Mouse (Mus musculus) forebrain, postnatal 0 days (tissue): ENCODE results near the gene Gm14403. TPM values are rescaled to one million over a fixed set of nuclear protein-coding genes. Genes with fewer than 3 reads are reported as not detected.
"Not testable (repeated sequence)": the region's sequence is repeated elsewhere in the genome, so short reads cannot be mapped to it uniquely, and the experiment has no call there.

Experiments used
- ATAC-seq: fragments of 200-750 bp; cut with Nextera tagmentation; 2 replicates; pipeline ENCODE4 v1.8.0; 2017; ENCODE audit warnings: mild to moderate bottlenecking, moderate library complexity
- DNase-seq: peaks from one replicate; pipeline ENCODE4 v3.0.0-alpha.2; 2015
- H3K27ac ChIP-seq: fragments of 300-500 bp; sonication (generic); 2 replicates; pipeline ENCODE4 v1.5.1; 2014; ENCODE audit warnings: low read depth, mild to moderate bottlenecking, antibody characterized with exemption, low read length, moderate library complexity, mixed read lengths
- H3K27me3 ChIP-seq: fragments of 300-500 bp; sonication (generic); 2 replicates; pipeline ENCODE4 v1.6.1; 2014; ENCODE audit warnings: mild to moderate bottlenecking, low read length, mixed read lengths; ENCODE audit not compliant: insufficient read depth
- H3K36me3 ChIP-seq: fragments of 300-500 bp; sonication (generic); 2 replicates; pipeline ENCODE4 v1.6.1; 2014; ENCODE audit warnings: mild to moderate bottlenecking, moderate library complexity; ENCODE audit not compliant: insufficient read depth
- H3K4me1 ChIP-seq: fragments of 300-500 bp; sonication (generic); 2 replicates; pipeline ENCODE4 v1.6.1; 2014; ENCODE audit warnings: antibody characterized with exemption; ENCODE audit not compliant: insufficient read depth
- H3K4me2 ChIP-seq: fragments of 300-500 bp; sonication (generic); 2 replicates; pipeline ENCODE4 v1.6.1; 2014; ENCODE audit warnings: low read depth, mild to moderate bottlenecking, moderate library complexity
- H3K4me3 ChIP-seq: fragments of 300-500 bp; sonication (generic); 2 replicates; pipeline ENCODE4 v1.5.1; 2014; ENCODE audit warnings: low read depth, low read length, mixed read lengths
- H3K9ac ChIP-seq: fragments of 300-500 bp; sonication (generic); 2 replicates; pipeline ENCODE4 v1.6.1; 2014; ENCODE audit warnings: mild to moderate bottlenecking
- H3K9me3 ChIP-seq: fragments of 300-500 bp; sonication (generic); 2 replicates; pipeline ENCODE4 v1.6.1; 2016; ENCODE audit warnings: low read length
- CTCF ChIP-seq: sonication (generic); IDR thresholded peaks from 2 replicates; pipeline ENCODE4 v1.5.1; 2016; ENCODE audit warnings: antibody characterized with exemption, control low read depth, low read depth
- WGBS: fragments of 180-500 bp; shearing (Covaris S2); extraction: QIAGEN DNeasy Blood & Tissue Kit; methylation state at CpG from one replicate; pipeline ENCODE4 v1.1.7; 2014; 5-methylcytosine and 5-hydroxymethylcytosine counted together
- polyA plus RNA-seq: library from polyadenylated mRNA; unstranded; fragments of >200 nt; fragmentation: Nextera tagmentation; extraction: Ambion mirVana; gene quantifications from 2 replicates; pipeline ENCODE4 v1.2.1, GENCODE M21; 2015
- total RNA-seq: library from RNA; depleted of rRNA; stranded (reverse); fragments of >200 nt; gene quantifications from 2 replicates; pipeline ENCODE4 v1.2.3, GENCODE M21; 2014; rRNA removed

Gene Gm14403
- total and polyA plus RNA-seq, 2 experiments from 2014 or later = 2.3 to 6.7 TPM

DNA sequence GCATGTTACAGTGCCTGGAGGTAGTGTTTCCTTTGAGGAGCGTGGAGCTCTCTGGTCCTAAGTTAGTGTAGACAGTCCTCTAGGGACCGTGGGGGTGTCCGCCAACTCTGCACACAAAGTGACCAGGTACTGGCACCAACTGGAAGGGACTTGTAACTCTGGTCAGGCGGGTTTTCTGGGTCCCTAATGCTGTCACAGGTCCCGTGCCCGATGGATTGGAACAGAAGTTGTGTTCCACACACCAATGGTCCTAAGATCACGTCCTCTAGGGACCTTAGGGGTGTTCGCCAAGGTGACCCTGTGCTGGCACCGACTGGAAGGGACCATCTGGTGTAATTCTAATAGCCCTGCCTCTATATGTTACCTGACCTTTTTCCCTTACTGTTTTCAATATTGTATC is 37.9 kb downstream of the Gm14403 start:
- Histone ChIP-seq H3K9ac (no peak overlapping the region), H3K4me1 (no peaks in the 10 kb centered on the region), H3K27me3 (no peaks in the 10 kb centered on the region), H3K4me3 (no peak overlapping the region), H3K9me3 (no peaks in the 10 kb centered on the region), H3K36me3 (no peaks in the 10 kb centered on the region), H3K27ac (no peak overlapping the region), H3K4me2 (no peak overlapping the region)
- DNase-seq (no peak), ATAC-seq (no peak)
- WGBS = 82% methylated on average over 9 of the region's 9 CpGs
- no peak for TF ChIP-seq CTCF

DNA sequence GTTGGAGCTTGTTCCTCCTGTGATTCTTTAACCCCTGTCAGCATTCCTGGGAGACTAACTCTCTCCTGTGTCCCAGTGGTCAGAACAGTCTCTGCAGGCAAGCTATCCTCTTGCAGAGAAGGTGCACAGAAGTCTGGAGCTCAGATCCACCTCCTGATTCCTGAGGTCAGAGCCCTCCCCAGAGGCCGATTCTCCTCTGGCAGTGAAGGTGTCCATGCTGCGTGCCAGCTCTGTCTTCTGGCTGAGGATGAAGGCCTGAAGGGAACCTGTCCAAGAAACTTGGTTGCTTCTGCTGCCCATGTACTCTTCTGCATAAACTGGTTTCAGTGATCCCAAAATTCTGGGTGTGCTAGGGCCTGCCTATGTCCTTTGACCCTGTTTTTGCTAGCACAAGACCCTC is 39.1 kb downstream of the Gm14403 start:
- not testable (repeated sequence) for H3K4me1 ChIP-seq, H3K4me2 ChIP-seq, H3K4me3 ChIP-seq, H3K27ac ChIP-seq, H3K27me3 ChIP-seq, ATAC-seq, H3K9me3 ChIP-seq, H3K36me3 ChIP-seq, DNase-seq, H3K9ac ChIP-seq
- WGBS = 87% methylated on average over 2 of the region's 2 CpGs

DNA sequence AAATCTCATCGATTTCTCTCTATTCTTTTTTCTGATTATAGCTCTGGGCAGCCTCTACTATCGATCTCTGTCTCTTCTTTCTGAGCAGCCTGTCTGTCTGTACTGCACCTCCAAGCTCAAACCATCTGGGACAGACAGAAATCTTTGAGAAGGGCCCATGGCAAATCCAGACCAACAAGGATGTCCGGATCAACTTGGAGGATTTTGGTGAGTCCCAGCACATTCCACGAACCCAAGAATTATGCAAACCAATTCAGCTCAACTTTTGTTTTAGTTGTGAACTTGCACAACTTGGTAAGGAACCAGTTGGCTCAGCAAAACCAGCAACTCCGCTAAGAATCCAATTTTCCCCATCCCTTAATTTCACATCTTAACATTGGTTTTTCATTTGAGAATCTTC is 39.7 kb downstream of the Gm14403 start:
- H3K4me2 ChIP-seq = not testable (repeated sequence)

DNA sequence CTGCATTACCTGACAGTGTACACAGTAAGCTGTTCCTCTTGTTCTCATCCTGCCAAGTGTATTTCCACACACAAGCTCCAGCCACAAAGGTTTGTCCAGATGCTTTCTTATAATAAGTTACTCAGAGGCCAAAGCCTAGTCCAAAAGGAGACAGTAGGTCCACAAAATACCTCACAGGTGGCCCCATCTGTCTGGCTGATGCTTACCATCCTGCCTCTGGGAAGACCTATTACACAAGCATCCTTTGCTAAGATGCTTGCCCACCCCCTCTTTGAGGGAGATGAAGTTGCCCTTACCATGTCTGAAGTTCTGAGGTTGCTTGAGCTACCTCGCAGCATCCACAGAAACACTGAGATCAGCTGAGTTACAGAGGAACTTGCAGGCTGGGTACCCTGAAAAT is 57.2 kb downstream of the Gm14403 start:
- H3K4me1 ChIP-seq, H3K36me3 ChIP-seq, H3K9me3 ChIP-seq, H3K4me3 ChIP-seq, H3K27ac ChIP-seq, ATAC-seq, H3K9ac ChIP-seq, H3K4me2 ChIP-seq, H3K27me3 ChIP-seq, DNase-seq: not testable (repeated sequence)
- no CpG with 5 or more reads among the region's 1 CpGs for WGBS

More for the DNA sequence above, 39.7 kb downstream of the Gm14403 start:
- H3K9ac ChIP-seq, H3K27ac ChIP-seq, H3K4me1 ChIP-seq, H3K9me3 ChIP-seq, H3K4me3 ChIP-seq, DNase-seq, H3K36me3 ChIP-seq, H3K27me3 ChIP-seq, ATAC-seq: not testable (repeated sequence)
- 82% methylated on average over 5 of the region's 5 CpGs for WGBS

Other genes starting within 250 kb of the Gm14403 start
- gene Gm14409, start 231.2 kb upstream of the Gm14403 start, total RNA-seq = not detected in 2 replicates
- not detected in 2 replicates for gene Gm14409, start 231.2 kb upstream of the Gm14403 start, polyA plus RNA-seq
- 0.62 and 1.6 TPM in 2 replicates for gene Gm14412, start 173.9 kb upstream of the Gm14403 start, total RNA-seq
- gene Gm14412, start 173.9 kb upstream of the Gm14403 start, polyA plus RNA-seq = 0.10 and 0.11 TPM in 2 replicates
- gene Gm14418, start 99.9 kb upstream of the Gm14403 start, total RNA-seq = 4.3 and 8.1 TPM in 2 replicates
- 8.8 and 10.0 TPM in 2 replicates for gene Gm14418, start 99.9 kb upstream of the Gm14403 start, polyA plus RNA-seq
- 7.5 and 9.1 TPM in 2 replicates for gene Zfp970, start 33.5 kb upstream of the Gm14403 start, total RNA-seq
- 2.5 and 4.1 TPM in 2 replicates for gene Zfp970, start 33.5 kb upstream of the Gm14403 start, polyA plus RNA-seq
- not detected in 2 replicates for gene Gm14406, start 80.0 kb downstream of the Gm14403 start, total RNA-seq
- not detected in 2 replicates for gene Gm14406, start 80.0 kb downstream of the Gm14403 start, polyA plus RNA-seq